In genomic region chr11:117836306-117836705, GRCm38 (mm10) we compare ENCODE assay signal across 9 mouse cellular contexts. TPM values are rescaled to one million over a fixed set of nuclear protein-coding genes. Genes with fewer than 3 reads are reported as not detected.
DNase-seq lines count a peak whose midpoint lies in the region; ATAC-seq and TF ChIP-seq lines count a peak whose summit lies in the region.
"Had no signal": no experiment of that assay in that cellular context is flagged by ENCODE, and none has a peak within 500 bp of the region (broad histone marks: within the 10 kb centered on the region; RNA-seq: fewer than 3 reads in every experiment).

No protein-coding gene starts in this region.

- H3K4me3 ChIP-seq in MEL (ENCODE audit: control insufficient read depth in 1 of 2, insufficient read depth in 1 of 2, low read depth in 2 of 2, low read length in 2 of 2): no peak overlapping the region
- H3K4me3 ChIP-seq in forebrain, embryonic 15.5 days: 0 out of 2 replicates have a peak overlapping the region, but pooled peaks have one; percentile 12

- no peak for TF ChIP-seq CTCF in MEL (IDR thresholded peaks at IDR 0.05 in 2 of 3, conservative IDR thresholded peaks at IDR 0.05 in 1 of 3; ENCODE audit: control insufficient read depth in 1 of 3, insufficient read depth in 1 of 3, low read depth in 2 of 3, low read length in 3 of 3, poor library complexity in 1 of 3, severe bottlenecking in 1 of 3)

- no peaks in the 10 kb centered on the region for H3K79me2 ChIP-seq in MEL (ENCODE audit: control insufficient read depth, insufficient read depth, low read length, poor library complexity)

- no peak for TF ChIP-seq RAD21 in MEL (IDR thresholded peaks at IDR 0.05; ENCODE audit: low read depth, low read length)

- peak overlapping the region; percentile 25 for H3K4me2 ChIP-seq in forebrain, embryonic 15.5 days (replicated peaks)

- 27% methylated on average over 13 of the region's 13 CpGs for WGBS in forebrain, embryonic 15.5 days

- peak in 1 of 2 experiments; percentile 21; a peak in 1 of 4 replicates for TF ChIP-seq EP300 in MEL (IDR thresholded peaks at IDR 0.05; ENCODE audit: low read depth in 1 of 2, low read length in 2 of 2)

- ATAC-seq in frontal cortex, adult (ENCODE audit: low TSS enrichment): peak; percentile 81
- no peak for ATAC-seq in forebrain, embryonic 15.5 days (replicated peaks)

- H3K27me3 ChIP-seq in MEL (ENCODE audit: control insufficient read depth in 1 of 2, insufficient read depth in 2 of 2, low read length in 2 of 2): no peaks in the 10 kb centered on the region
- no peaks in the 10 kb centered on the region for H3K27me3 ChIP-seq in forebrain, embryonic 15.5 days

- H3K4me1 ChIP-seq in MEL (ENCODE audit: control insufficient read depth in 1 of 2, insufficient read depth in 2 of 2, low read length in 2 of 2): peaks cover 28 to 31% of the 10 kb centered on the region in 2 experiments
- H3K4me1 ChIP-seq in forebrain, embryonic 15.5 days: peaks cover 7% of the 10 kb centered on the region

- no peak overlapping the region for H3K27ac ChIP-seq in MEL (ENCODE audit: control insufficient read depth, low read depth, low read length)
- no peak overlapping the region for H3K27ac ChIP-seq in forebrain, embryonic 15.5 days (replicated peaks)

- no peaks in the 10 kb centered on the region for H3K9me3 ChIP-seq in MEL (replicated peaks; ENCODE audit: insufficient read depth, low read length)
- H3K9me3 ChIP-seq in forebrain, embryonic 15.5 days: no peaks in the 10 kb centered on the region

- H3K36me3 ChIP-seq in MEL (ENCODE audit: control insufficient read depth in 1 of 2, insufficient read depth in 2 of 2, low read length in 2 of 2): peaks cover 0 to 20% of the 10 kb centered on the region in 2 experiments; a peak in 2 of 4 replicates
- no peaks in the 10 kb centered on the region for H3K36me3 ChIP-seq in forebrain, embryonic 15.5 days

- H3K9ac ChIP-seq in MEL (ENCODE audit: control insufficient read depth, low read depth, low read length, poor library complexity, severe bottlenecking): no peak overlapping the region
- no peak overlapping the region for H3K9ac ChIP-seq in forebrain, embryonic 15.5 days (replicated peaks)

- DNase-seq in frontal cortex, postnatal 25 days (ENCODE audit: low spot score in 2 of 2): no peak
- DNase-seq in MEL (ENCODE audit: low read depth, low spot score): peak; percentile 68
- peak; percentile 57 to 70 for DNase-seq in kidney, postnatal 36 days
- DNase-seq in lung, postnatal 36 days: peak; percentile 70
- DNase-seq in ovary, postnatal 36 days (ENCODE audit: low spot score): no peak
- DNase-seq in ovary, postnatal 14 days (ENCODE audit: low spot score): no peak

- TF ChIP-seq POLR2A in MEL (IDR thresholded peaks at IDR 0.05; ENCODE audit: control insufficient read depth in 1 of 2, insufficient read depth in 1 of 2, low read depth in 1 of 2, low read length in 2 of 2, poor library complexity in 1 of 2): no peak

TF ChIP-seq in MEL, 35 proteins besides CTCF, POLR2A, EP300 and RAD21:
- TF ChIP-seq MYB (IDR thresholded peaks at IDR 0.05; ENCODE audit: low read depth, low read length) (no peak), POLR2AphosphoS2 (IDR thresholded peaks at IDR 0.05; ENCODE audit: low read length) (no peak), SIN3A (IDR thresholded peaks at IDR 0.05; ENCODE audit: low read length) (no peak), ZKSCAN1 (IDR thresholded peaks at IDR 0.05; ENCODE audit: low read depth, low read length) (no peak), POLR2AphosphoS5 (IDR thresholded peaks at IDR 0.05; ENCODE audit: borderline replicate concordance, low read depth, low read length) (no peak), TAL1 (IDR thresholded peaks at IDR 0.05; ENCODE audit: low read length) (no peak), MAX (IDR thresholded peaks at IDR 0.05; ENCODE audit: low read length) (no peak), MYC (IDR thresholded peaks at IDR 0.05; ENCODE audit: low read depth, low read length) (no peak)
TF ChIP-seq in MEL: peak in this region for 0.

RNA-seq across cellular contexts. Expression of gene Tk1, which starts 10.4 kb away (rescaled TPM):
- total RNA-seq in MEL (2012; rRNA removed): 171 and 172 TPM in 2 replicates
- polyA plus RNA-seq in MEL (2012; ENCODE audit: insufficient read depth in 1 of 2, insufficient read length in 2 of 2, low read depth in 1 of 2, low replicate concordance in 2 of 2, missing spikeins in 1 of 2): 100 to 1,000 TPM in 1 of 2 experiments, not detected in 1; 188 TPM
- polyA plus RNA-seq in forebrain, embryonic 15.5 days (2015; fragmentation: Nextera tagmentation; extraction: Ambion mirVana): 45.9 and 52.1 TPM in 2 replicates

RNA-seq across cellular contexts. Expression of gene Afmid, which starts 10.6 kb away (rescaled TPM):
- total RNA-seq in MEL (2012; rRNA removed): 3.3 and 3.5 TPM in 2 replicates
- 1 to 10 TPM in 1 of 2 experiments, not detected in 1; 3.8 TPM for polyA plus RNA-seq in MEL (2012; ENCODE audit: insufficient read depth in 1 of 2, insufficient read length in 2 of 2, low read depth in 1 of 2, low replicate concordance in 2 of 2, missing spikeins in 1 of 2)
- 5.3 and 6.4 TPM in 2 replicates for polyA plus RNA-seq in forebrain, embryonic 15.5 days (2015; fragmentation: Nextera tagmentation; extraction: Ambion mirVana)

RNA-seq across cellular contexts. Expression of gene Birc5, which starts 12.7 kb away (rescaled TPM):
- total RNA-seq in MEL (2012; rRNA removed): 242 and 244 TPM in 2 replicates
- 100 to 1,000 TPM in 1 of 2 experiments, not detected in 1; 214 TPM for polyA plus RNA-seq in MEL (2012; ENCODE audit: insufficient read depth in 1 of 2, insufficient read length in 2 of 2, low read depth in 1 of 2, low replicate concordance in 2 of 2, missing spikeins in 1 of 2)
- 97.5 and 106 TPM in 2 replicates for polyA plus RNA-seq in forebrain, embryonic 15.5 days (2015; fragmentation: Nextera tagmentation; extraction: Ambion mirVana)

RNA-seq across cellular contexts. Expression of gene Tmem235, which starts 24.2 kb away (rescaled TPM):
- total RNA-seq in MEL (2012; rRNA removed): 0.04 TPM in 1 of 2 replicates, not detected in the other
- under 1 TPM in 1 of 2 experiments, not detected in 1; 0.04 TPM for polyA plus RNA-seq in MEL (2012; ENCODE audit: insufficient read depth in 1 of 2, insufficient read length in 2 of 2, low read depth in 1 of 2, low replicate concordance in 2 of 2, missing spikeins in 1 of 2)
- not detected in 2 replicates for polyA plus RNA-seq in forebrain, embryonic 15.5 days (2015; fragmentation: Nextera tagmentation; extraction: Ambion mirVana)
- total RNA-seq: hematopoietic stem cell, adult 5-6 weeks had no signal

RNA-seq across cellular contexts. Expression of gene Gm20708, which starts 26.8 kb away (rescaled TPM):
- total RNA-seq in MEL (2012; rRNA removed): 0.46 and 0.85 TPM in 2 replicates
- under 1 TPM in 1 of 2 experiments, not detected in 1; 0.70 TPM for polyA plus RNA-seq in MEL (2012; ENCODE audit: insufficient read depth in 1 of 2, insufficient read length in 2 of 2, low read depth in 1 of 2, low replicate concordance in 2 of 2, missing spikeins in 1 of 2)
- 0.72 and 0.79 TPM in 2 replicates for polyA plus RNA-seq in forebrain, embryonic 15.5 days (2015; fragmentation: Nextera tagmentation; extraction: Ambion mirVana)
- total RNA-seq: hematopoietic stem cell, adult 5-6 weeks had no signal

Comparison
In these comparisons a context has a peak if more than half of its experiments do, and no peak if none do; other contexts are left out.
1. DNase-seq: peak in MEL (single experiment), kidney, postnatal 36 days (2 of 2) and lung, postnatal 36 days (single experiment); none in frontal cortex, postnatal 25 days (0 of 2), ovary, postnatal 36 days (single experiment) and ovary, postnatal 14 days (single experiment).